Mouse (Mus musculus) urinary bladder, postnatal 4 days (tissue): ENCODE results near the gene Prdm2.
A peak's percentile ranks its signal among the peaks of the same experiment; 100 is the strongest.

Experiments used
- DNase-seq, 2 experiments: peaks; one replicate each; pipeline ENCODE4 v3.0.0; 2021 to 2022; ENCODE audit warnings: low spot score in 2 of 2

The Prdm2 gene

DNA sequence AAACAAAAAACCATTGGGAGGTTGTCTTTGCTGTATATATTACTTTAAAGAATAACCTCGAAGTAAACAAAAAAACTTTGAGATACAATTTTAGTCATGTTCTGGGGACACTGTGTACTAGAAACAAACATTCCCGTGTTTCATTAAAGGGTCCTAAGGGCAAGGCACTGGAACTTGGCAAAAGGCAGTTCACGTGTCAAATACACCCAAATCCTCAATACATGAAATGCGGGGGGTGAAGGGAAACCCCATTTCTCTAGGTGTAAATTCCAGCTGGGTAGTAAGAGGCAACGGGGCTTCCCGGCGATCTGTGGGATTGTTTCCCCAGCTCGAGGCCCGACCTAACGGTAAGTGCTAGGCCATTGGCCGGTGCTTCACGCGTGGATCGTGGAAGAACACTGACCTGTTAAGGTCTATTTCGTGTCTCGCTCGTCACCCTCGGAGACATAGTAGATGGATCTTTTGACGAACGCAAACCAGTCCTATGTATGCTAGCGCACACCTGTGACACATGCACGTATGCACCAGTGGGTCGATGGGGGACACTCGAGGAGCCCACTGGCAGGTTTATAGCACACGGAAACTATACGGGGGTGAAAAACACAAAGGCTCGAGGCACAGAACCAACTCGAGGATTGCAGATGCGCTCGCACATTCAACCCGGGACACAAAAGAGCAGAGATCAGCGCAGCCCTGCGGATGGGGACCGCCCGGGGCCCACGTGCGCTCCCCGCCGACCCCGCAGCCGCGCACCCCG is 1.0 kb downstream of the Prdm2 start:
- no peak for DNase-seq

DNA sequence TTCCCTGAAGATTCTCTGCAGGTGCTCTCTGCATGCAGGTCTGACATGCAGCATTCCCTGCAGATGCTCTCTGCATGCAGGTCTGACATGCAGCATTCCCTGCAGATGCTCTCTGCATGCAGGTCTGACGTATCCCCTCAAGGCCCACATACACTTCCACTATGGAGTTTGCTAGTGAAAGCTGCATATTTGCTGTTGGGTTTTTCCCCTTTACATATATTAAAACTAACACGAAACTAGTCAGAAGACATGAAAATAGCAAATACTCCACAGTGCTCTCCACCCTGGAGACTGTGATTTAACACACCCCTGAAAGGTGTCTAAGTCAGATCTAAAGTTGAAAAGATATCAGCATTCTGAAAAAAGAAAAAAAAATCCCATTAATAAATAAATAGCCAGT is 2.8 kb downstream of the Prdm2 start:
- DNase-seq: no peak

DNA sequence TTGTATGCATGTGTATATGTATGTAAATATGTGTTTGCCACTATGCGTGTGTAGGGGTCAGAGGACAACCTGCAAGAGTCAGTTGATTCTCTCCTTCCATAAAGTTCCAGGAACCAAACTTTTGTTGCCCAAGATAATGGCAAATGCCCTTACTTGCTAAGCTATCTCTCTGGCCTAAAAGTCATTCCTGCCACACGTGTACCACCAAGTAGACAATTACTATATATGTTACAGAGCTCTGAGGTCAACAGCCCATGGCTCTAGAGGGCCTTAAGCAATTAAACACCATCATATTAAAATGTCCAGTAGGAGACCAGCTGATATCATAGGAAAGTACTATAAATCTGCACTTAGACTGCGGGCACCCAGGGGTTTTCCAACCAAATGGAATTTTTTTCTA is 10.1 kb downstream of the Prdm2 start:
- no peak for DNase-seq

DNA sequence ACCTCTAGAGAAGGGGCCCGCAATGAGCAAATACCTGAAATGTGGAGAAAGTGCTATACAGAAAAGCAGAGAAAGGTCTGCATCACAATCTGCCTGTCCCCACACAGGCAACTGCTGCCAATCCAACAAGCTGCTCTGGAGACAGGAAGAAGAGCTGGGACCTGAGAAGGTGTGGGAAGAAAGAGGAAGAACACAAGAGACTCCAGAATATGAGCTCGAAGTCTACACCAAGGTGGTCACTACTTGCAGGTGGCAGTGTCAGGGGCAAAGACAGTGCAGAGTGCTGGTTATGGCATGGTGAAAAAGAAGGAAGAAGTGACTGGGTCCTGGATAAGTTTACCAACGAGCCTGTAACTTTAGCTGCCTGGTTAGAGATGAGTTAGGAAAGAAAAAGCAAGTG is 14.4 kb downstream of the Prdm2 start:
- DNase-seq: no peak

DNA sequence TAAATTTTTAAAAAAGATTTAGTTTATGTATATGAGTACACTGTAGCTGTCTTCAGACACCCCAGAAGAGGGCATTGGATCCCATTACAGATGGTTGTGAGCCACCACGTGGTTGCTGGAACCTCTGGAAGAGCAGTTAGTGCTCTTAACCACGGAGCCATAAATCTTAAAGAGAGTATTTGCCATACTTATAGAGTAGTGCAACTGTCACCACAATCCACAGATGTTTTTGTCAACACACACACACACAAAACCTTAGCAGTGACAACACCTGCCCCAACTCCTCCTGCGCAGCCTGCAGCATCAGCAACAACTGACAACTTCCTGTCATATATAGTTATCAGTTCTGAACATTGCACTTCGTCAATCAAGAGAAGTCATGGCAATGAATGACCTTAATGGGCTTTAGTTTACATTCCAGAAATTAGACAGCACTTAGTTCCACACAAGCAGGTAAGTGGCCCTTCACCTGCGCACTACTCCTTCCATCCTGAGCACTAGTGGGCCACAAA is 14.9 kb downstream of the Prdm2 start:
- DNase-seq: no peak

DNA sequence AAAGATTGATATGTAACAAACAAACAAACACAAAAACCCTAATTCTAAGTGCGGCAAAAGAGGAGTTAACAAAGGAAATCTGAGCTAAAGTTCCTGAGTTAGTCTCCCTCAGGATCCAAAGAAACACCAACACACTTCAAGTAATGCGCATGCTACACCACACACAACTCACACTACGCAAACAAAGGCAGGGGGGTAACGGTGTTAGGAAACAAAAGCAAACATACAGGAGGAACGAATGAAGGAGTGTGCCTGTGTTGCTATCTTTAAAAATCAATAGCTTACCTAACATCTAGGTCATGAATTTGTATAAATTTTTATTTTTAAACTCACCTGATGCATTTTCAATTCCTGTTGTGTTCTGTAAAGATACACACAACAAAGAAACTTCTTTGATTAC is 18.5 kb downstream of the Prdm2 start:
- no peak for DNase-seq

DNA sequence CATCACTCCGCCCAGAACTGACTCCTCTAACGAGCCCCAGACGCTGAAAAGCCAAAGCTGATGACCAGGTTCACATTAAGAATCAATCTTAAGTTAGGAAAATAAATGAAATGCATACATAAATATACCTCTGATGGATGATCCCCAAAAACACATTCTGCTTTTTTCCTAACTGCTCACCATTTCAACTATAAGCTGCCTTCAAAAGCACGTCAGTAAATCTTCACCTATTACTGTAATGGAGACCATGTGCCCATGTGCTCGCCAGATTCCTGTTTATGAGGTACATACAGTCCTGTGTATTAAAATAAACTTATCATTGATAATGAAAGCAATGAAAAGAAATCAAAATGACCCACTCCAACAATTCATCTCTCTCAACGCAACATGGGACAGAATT is 19.6 kb downstream of the Prdm2 start:
- DNase-seq: no peak

DNA sequence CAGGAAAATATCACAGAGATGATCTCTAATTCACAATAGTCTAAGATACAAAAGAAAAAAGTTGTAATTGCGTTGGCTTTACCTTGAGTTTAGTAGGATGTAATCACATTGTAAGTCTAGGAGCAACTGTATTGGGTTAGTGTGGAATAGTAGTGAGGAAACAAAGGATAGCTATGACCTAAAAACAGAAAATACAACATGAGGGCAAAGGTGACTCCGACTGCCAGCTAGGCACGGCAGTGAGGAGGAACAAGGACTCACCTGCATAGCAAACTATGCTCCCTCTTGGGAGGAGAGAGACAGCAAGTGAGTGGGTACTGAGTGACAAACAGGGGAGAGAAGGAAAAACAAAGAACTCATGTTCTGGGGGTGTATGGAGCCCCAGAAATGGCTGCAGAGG is 21.0 kb downstream of the Prdm2 start:
- DNase-seq: no peak

DNA sequence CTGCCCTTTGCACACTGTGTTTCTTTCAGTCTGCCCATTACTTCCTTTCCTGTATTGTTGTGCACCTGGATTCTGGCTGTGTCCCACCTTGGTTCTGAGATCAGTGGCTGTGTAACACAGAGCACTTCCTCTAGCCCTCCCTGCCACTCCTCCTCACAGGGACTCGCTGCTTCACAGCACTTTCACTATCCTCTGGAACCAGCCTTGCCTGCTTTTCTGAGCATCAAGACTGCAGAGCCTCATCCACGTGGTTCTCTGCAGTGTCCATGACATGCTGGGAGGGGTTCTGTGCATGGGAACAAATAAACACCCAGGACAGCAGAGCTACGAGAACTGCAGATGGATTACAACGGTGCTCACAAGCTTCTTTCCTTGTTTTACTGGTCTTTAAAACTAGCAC is 22.1 kb downstream of the Prdm2 start:
- DNase-seq: no peak

DNA sequence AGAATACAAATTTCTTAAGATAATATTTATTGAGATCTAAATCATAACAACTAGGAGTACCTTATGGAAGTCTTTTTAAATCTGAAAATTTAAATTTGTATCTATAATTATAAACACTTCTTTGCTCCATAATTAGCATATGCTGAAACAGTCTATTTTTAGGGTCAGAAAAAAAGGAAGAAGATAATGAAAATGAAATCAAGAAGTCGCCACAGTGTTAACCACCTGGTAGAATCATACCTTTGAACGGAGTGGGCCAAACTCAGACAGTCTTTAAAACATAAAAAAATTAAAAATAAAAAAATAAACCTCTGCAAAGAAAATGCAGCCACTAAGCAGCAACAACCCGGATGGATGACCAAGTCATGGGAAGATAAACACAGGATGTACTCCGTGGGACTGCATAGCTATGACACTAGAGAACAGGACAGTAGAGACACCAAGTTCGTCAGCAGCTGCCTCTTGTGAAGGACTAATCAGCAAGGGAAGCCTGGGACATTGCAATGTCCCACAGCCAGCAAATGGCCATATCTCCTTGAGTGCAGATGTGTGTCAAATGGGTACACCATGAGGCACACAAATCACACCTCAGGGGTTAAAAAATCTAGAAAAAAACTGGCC is 24.1 kb downstream of the Prdm2 start:
- DNase-seq: no peak

DNA sequence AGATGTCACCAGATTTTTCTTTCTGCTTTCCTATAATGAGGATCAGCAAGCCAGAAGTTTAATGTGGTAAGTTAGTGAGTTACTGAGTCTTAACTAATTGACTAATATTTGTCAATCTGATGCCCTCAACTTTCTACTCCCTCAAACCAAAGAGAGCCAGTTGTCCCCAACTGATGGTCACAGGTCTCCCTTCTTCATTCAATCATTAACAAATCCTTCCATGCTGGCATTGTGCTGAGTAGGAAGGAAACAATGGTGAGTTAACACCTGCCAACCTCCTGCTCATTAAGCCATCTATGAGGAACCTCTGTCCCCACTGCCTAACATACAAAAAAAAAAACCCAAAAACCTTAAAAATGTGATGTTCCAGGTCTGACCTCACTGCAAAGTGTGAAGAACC is 26.7 kb downstream of the Prdm2 start:
- no peak for DNase-seq

DNA sequence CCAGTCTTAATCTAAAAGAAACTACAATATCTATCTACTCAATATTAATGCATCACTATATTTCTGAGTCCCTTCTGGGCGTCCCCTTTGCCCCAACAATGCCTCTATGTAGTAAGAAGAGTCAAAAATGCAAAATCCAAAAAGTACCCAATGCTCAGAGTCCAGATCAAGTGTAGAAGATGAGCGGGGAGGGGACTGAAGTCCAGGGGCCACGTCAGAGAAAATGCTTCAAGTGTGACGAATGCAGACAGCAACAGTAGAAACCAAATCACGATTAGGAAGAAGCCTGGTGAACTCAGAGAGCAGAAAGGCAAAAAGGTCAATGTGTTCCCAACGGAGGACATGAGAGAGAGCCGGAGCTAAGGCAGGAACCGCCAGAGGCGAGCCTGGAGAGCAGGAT is 27.3 kb downstream of the Prdm2 start:
- DNase-seq: no peak

DNA sequence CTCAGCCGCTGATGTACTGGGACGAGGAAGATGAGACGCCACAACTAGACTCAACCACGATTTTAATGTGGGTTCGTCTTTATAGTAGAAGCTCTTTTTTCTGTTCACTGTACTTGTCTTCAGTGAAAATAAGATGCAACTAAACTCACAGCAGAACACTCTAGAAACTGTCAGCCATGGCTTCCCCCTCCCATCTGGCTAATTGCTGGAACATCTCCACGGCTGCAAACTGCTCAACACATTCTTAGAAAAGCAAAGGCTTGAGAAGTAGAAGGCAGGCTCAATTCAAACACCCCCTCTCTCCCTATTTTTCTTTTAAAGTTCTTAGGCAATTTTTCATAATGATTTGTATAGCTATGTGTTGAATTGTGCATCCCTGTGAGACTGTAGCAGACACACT is 29.7 kb downstream of the Prdm2 start:
- no peak for DNase-seq

DNA sequence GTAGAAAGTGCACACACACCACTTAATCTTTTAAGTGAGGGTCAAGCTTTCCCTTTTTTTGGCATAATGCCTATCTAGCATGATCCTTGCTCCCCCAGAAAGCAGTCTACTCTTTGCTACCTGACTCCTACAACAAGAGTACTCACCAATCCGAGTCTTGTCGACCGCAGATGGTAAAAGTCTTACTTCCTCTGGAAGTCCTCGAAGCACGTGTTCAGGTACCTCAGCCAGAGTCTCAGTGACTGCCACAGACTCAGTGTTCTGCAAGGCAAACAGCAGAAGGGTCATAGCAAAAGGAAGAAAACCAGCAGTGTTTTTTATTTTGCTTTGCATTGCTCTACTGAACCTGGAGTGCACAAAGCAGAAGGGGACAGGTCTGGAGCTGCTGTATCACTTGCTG is 32.1 kb downstream of the Prdm2 start:
- DNase-seq: no peak

DNA sequence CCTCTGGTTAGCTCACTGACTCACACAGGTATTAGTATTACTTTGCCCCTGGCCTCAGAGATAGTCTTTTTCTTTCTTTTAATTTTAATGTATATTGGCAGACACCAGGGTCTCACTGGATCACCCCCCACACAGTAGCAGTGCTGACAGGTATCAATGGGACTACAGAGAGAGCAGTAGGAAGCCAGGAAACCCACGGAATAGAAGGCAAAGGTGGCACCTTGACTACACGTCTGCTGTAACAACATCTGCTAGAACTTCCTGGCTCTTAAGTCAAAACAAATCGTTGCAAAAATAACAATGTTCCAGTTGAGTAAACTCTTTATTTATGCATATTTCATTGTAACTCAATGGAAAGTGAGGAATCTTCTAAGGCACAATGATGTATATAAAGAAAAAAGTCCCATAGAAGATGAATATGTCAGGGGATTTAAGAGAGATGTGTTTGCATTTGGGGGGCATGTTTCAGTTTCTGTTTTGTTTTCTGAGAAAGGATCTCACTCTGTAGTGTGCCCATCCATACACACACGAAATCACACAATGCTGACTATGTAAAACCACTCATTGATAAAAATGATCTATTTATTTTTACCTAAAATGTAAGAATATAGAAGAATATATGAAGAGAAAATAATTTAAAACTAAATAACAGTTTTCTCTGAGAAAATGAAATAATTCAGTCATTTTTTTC is 41.0 kb downstream of the Prdm2 start:
- DNase-seq: no peak

DNA sequence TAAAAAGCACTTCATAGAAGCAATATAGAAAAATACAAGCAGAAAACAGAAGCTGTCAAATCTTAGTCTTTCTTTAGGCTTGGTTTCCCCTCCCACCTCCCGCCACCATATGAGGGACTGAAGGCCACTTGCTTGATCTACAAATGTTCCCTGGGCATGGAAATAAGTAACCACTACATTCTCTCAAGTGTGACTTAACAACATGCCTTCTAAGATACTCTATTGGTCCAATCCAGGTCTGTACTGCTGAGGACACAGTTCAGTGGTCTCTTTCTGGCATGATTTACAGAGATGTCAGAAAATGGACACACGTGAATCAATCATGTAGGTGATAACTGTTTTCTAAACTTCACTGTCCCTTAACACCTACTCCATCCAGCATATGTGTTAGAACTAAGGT is 42.5 kb downstream of the Prdm2 start:
- DNase-seq: no peak

DNA sequence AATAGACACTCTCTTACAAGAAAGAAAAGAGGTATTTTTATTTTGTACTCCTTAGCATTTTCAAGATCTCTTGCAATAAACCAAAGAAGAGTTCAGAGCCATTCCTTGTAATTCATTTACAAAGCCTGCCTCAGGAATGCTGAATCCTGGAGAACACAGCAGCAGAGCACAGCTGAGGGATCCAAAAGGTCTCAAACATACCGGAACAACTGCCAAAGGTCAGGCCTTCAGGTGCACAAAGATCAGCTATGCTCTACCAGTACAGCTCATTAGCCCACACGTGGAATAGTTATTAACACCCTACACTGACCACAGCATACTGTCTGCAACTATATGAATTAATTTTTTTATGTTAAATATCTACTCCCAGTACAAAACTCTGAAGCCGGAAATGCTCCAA is 44.7 kb downstream of the Prdm2 start:
- no peak for DNase-seq

DNA sequence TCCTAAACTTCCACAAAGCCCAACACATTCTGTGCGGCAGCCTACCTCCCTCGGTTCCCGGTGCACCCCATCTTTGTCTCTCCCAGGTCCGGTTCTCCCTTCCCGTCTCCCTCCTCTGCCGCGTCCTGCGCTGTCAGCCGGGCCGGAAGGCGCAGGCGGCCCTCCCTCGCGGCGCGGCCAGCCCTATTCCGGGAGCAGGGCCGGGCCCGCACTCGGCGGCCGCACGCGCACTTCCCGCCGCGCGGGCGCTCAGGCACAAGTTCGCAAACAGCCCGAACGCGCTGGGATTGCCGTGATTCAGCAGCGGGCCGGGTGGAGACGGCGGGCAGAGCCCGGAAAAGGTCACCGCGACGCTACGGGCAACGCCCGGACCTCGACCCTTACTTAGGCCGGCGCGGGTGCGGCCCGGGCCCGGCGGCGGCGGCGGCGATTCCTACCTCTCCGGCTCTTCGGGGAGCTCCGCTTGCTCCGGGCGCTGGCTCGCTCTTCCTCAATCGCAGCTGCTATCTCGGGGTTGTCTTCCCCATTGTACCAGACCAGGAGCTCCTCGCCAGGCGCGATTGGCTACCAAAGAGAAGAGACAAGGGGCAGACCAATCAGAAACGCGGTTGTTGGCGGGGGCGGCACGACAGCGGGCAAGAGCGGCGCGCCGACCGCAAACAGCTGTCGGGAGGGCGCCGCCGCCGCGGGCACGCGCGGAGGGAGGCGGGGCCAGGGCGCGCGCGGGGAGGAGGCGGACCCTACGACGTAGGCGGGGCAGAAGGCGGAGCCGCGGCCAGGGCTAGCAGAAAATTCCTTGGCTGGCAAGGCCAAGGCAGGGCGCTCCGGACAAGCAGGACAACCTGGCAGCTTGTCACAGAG is 50.9 kb downstream of the Prdm2 start:
- DNase-seq: peak; percentile 99

DNA sequence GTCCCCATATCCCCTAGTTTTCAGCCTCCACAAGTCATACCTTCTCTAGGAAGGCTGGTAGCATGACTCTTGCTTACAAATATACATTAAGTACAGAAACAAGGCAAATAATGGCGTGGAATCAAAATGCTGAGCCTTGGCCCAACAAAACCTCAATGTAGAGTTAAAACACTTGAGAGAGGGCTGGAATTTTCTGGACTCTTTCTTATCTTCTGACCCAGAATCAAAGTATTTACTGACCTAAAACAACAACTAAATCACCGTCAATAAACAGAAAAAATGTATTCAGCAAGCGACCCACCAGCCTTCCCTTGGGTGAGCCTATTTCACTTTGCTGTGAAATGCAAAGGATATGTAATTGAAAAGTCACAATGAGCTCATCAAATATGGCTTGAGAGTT is 52.0 kb downstream of the Prdm2 start:
- DNase-seq: no peak

DNA sequence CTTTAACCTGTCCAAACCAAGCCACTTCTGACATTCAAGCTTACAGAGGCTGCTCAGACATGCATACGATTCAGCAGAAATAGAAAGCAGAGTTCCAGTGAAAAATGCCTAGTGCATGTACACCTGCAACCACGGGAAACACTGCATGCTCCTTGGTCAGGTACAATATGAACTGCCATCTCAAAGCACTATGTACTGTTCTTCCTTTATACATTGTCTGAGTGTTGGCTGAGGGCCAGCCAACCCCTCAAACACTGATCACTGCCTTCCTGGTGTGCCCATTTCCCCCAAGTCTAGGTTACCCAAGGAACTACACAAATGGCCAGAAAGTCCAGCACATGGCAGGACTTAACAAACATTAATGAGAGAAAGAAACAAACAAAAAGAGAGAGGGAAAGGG is 53.5 kb downstream of the Prdm2 start:
- DNase-seq: no peak

DNA sequence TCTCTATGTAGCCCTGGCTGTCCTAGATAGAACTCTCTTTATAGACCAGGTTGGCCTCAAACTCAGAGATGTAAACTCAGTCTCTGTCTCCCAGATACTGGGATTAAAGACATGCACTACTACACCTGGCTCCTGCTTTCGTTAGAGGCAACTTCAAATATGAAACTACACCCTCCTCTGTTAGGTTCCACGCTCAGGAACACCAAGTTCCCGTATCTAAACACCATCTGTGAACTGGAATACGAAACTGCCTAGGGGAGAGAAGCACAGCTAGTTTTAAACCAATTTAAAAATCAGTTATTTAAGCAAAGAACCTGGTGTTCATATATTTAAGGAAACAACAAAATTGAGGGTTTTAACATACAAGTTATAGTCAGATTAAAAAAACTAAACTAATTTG is 56.9 kb downstream of the Prdm2 start:
- DNase-seq: no peak

DNA sequence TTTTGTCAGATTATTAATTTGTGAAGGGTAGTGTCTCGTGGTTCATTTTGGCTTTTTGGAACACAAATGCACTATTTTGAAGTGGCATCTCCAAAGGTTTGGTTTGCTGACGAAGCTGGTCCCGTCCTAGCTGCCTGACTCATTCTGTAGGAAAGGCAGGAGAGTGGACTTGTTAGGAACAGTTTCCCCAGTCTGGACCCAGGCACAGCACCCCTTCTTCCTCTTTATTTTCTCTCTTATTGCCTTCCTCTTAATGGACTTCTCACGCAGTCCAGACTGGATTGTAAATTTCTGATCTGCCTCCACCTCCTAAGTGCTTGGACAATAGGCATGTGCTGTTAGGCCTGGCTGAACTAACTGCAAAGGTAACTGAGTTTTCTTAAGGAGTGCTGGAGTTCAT is 57.8 kb downstream of the Prdm2 start:
- no peak for DNase-seq
